Mouse (Mus musculus) testis, adult 2 months (tissue): ENCODE data around the gene Ptrh1.

Source experiments
- CTCF ChIP-seq: fragments of 200-500 bp; IDR thresholded peaks from 2 replicates; pipeline ENCODE4 v1.5.1; 2012; ENCODE audit warnings: low read depth, mild to moderate bottlenecking, inconsistent platforms, low read length, moderate library complexity; ENCODE audit not compliant: control insufficient read depth, insufficient read depth, insufficient replicate concordance
- POLR2A ChIP-seq: fragments of 200-500 bp; IDR thresholded peaks from 2 replicates; pipeline ENCODE4 v1.6.1; 2012; ENCODE audit warnings: low read depth, mild to moderate bottlenecking, inconsistent platforms, low read length, moderate library complexity; ENCODE audit not compliant: control insufficient read depth

DNA sequence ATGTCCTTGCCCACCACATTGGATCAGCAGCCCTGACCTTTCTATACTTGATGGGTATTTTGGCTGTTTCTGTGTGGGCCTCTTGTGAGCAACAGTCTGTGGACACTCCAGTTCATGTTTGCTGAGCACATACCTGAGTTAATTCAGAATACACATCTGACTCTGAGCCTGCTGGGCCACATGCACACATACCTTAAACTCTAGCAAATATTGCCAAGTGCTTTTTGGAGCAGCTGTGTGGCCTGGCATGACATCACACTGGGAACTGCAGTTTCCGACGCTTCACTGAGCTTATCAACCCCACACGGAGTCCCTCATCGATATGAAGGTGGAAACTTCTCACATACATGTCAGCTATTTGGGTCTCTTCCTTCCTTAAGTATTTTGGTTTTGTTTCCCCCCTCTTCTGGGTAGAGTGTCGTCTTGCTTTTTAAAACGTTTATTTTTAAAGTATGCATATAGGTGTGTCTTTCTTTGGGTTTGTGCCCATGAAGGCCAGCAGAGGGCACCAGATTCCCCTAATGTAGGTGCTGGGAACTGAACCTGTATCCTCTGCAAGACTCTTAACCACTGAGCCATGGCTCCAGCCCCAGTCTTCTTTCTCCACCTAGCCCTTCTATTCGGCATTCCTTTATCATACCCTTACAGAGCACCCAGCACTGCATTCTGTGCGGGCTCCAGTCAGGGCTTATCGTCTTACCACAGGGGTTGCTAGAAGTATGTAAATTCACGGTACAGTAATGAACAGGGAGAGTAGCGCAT lies 45.6 kb downstream of the Ptrh1 start:
- TF ChIP-seq CTCF (no peak), POLR2A (no peak)
